Mouse (Mus musculus): ENCODE results near the gene Grifin. TPM values are rescaled to one million over a fixed set of nuclear protein-coding genes. Genes with fewer than 3 reads are reported as not detected.

The Grifin gene
- polyA plus RNA-seq, 1 experiment: not detected

DNA sequence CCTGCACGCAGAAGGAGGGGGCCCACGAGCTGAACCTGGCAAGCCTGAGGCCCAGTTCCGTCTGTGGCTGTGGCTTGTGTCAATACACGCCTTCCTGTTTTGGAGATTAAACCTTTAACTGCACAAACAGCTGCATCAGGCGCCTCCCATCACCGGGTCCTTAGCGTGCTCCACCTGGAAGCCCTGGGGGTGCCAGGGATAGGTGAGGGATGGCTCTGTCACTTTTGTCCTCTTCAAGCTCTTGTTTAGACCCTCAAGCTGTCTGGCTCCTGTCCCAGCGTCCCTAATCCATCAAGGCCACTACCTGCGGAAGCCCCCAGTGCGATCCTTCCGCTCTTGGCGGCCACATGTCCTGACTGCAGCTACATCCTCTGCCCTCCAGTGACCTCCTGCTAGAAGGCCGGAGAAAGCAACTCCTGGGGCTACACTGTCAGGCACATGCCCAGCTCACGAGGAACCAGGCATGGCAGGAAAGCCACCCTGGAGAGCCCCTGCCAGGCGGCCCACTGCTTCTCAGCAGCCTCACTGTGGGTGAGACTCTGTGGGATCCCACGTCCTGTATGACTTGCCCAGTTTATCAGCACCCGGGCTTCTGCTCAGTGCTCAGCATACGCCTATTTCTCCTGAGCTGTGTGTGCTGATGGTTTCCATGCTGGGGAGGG lies 32.2 kb upstream of the Grifin start:
- H3K4me1 ChIP-seq (ENCODE audit: control insufficient read depth, insufficient read depth, low read length): peaks cover 7% of the 10 kb centered on the region
- WGBS: 25% methylated on average over 18 of the region's 18 CpGs
- TF ChIP-seq CTCF (IDR thresholded peaks at IDR 0.05; ENCODE audit: insufficient read depth, low read length) (no peak), POLR2A (IDR thresholded peaks at IDR 0.05; ENCODE audit: borderline replicate concordance, extremely low read depth, low read depth, low read length) (no peak)
- DNase-seq: peak; percentile 61
- no peak overlapping the region for H3K4me3 ChIP-seq (replicated peaks; ENCODE audit: extremely low read depth, low read depth, low read length)

DNA sequence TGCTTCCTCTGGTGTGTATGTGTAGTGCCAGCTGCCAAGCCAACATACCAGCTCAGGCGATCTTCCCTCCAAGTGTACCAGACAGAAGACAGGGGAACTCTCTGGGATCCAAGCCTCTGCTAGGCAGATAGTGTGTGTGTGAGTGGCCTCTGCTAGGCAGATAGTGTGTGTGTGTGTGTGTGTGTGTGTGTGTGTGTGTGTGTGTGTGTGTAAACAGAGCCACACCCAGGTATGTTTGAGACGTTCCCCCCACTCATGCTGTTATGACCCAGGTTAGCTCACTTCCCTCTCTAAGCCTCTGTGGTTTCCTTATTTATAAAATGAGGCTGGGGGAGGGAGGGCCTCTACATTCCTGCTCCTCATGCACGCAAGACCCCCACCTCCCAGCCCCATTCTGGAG lies 31.6 kb upstream of the Grifin start:
- Histone ChIP-seq H3K4me1 (ENCODE audit: control insufficient read depth, insufficient read depth, low read length) (peaks cover 7% of the 10 kb centered on the region), H3K4me3 (replicated peaks; ENCODE audit: extremely low read depth, low read depth, low read length) (no peak overlapping the region)
- TF ChIP-seq CTCF (IDR thresholded peaks at IDR 0.05; ENCODE audit: insufficient read depth, low read length) (no peak), POLR2A (IDR thresholded peaks at IDR 0.05; ENCODE audit: borderline replicate concordance, extremely low read depth, low read depth, low read length) (no peak)
- 17% methylated on average over 3 of the region's 3 CpGs for WGBS
- DNase-seq: no peak

- 80% methylated on average over 5 of the region's 5 CpGs for WGBS
- TF ChIP-seq POLR2A (IDR thresholded peaks at IDR 0.05; ENCODE audit: borderline replicate concordance, extremely low read depth, low read depth, low read length) (no peak), CTCF (IDR thresholded peaks at IDR 0.05; ENCODE audit: insufficient read depth, low read length) (no peak)
- Histone ChIP-seq H3K4me1 (ENCODE audit: control insufficient read depth, insufficient read depth, low read length) (peaks cover 7% of the 10 kb centered on the region), H3K4me3 (replicated peaks; ENCODE audit: extremely low read depth, low read depth, low read length) (no peak overlapping the region)
- DNase-seq: no peak
These were observed 30.0 kb upstream of the Grifin start for GRCm38 (mm10) chr5:140594846-140595245.

- no peak for TF ChIP-seq POLR2A (IDR thresholded peaks at IDR 0.05; ENCODE audit: borderline replicate concordance, extremely low read depth, low read depth, low read length)
- TF ChIP-seq CTCF (IDR thresholded peaks at IDR 0.05; ENCODE audit: insufficient read depth, low read length): no peak
- Histone ChIP-seq H3K4me3 (replicated peaks; ENCODE audit: extremely low read depth, low read depth, low read length) (no peak overlapping the region), H3K4me1 (ENCODE audit: control insufficient read depth, insufficient read depth, low read length) (no peaks in the 10 kb centered on the region)
- WGBS: 87% methylated on average over 16 of the region's 16 CpGs
- no peak for DNase-seq
These were observed 24.4 kb upstream of the Grifin start for GRCm38 (mm10) chr5:140589082-140589774.

DNA sequence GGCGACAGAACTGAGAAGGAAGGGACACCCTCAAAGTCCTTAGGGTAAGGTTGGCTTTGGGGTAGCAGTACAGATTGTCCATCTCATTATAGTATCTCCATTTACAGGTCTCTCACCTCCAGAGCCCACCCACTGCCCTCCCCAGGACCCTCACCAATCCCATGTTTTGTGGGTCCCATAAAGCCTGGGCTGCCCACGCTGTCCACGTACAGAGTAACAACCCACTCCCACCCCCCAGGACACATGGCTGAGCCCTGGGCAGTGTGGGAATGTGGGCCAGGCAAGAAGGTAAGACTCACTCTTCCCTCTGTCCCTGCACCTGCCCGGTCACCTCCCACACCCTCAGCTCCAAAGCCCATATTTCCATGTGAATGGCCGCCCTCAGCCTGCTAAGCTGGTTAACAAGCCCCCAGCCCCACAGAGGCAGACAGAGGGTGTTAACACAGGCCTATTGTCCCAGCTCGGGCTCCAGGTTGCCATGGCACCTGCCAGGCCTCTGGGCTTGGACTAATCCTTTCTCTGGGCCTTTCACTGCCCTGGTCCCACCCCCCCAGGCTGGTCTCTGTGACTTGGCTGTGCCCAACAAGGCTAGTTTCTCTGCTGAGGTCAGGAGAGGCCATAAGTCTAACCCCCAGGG lies 19.0 kb upstream of the Grifin start:
- Histone ChIP-seq H3K4me1 (ENCODE audit: control insufficient read depth, insufficient read depth, low read length) (no peaks in the 10 kb centered on the region), H3K4me3 (replicated peaks; ENCODE audit: extremely low read depth, low read depth, low read length) (no peak overlapping the region)
- TF ChIP-seq POLR2A (IDR thresholded peaks at IDR 0.05; ENCODE audit: borderline replicate concordance, extremely low read depth, low read depth, low read length) (no peak), CTCF (IDR thresholded peaks at IDR 0.05; ENCODE audit: insufficient read depth, low read length) (no peak)
- 84% methylated on average over 6 of the region's 6 CpGs for WGBS
- DNase-seq: no peak

DNA sequence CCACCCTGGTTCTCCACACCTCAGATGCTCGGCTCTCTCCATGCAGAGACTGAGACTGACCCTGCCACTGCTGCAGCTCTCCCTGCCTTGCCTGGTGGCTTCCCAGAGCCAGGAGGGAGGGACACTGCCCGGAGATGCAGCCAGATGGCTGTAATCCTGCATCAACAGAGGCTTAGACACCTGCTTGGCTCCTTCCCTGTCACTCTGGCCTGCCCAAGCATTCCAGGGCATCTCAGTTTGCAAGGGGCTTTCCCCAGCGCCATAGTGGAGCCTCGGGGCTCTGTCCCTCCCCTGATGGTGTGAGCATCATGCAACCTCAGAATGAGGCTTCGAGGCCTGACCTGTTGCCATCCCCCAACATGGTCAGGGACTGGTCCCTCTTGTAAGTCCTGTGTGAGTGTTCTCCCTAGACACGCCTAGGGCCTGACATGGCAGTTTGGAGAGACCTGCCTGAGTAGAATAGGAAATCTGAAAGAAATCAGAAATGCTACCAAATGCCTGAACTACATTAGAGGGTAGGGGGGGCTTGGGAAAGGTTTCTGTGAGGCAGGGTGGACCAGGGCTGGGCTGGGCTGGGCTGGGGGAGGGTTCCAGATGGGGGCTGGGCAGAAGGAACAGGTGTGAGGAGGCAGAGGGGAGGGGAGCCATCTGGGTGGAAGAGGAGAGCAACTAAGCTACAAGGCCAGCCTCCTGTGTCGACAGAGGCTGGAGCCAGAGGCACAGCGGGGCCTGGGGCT lies 18.3 kb upstream of the Grifin start:
- Histone ChIP-seq H3K4me1 (ENCODE audit: control insufficient read depth, insufficient read depth, low read length) (no peaks in the 10 kb centered on the region), H3K4me3 (replicated peaks; ENCODE audit: extremely low read depth, low read depth, low read length) (no peak overlapping the region)
- no peak for DNase-seq
- WGBS: 64% methylated on average over 8 of the region's 8 CpGs
- TF ChIP-seq POLR2A (IDR thresholded peaks at IDR 0.05; ENCODE audit: borderline replicate concordance, extremely low read depth, low read depth, low read length): no peak

- Histone ChIP-seq H3K4me3 (replicated peaks; ENCODE audit: extremely low read depth, low read depth, low read length) (no peak overlapping the region), H3K4me1 (ENCODE audit: control insufficient read depth, insufficient read depth, low read length) (no peaks in the 10 kb centered on the region)
- TF ChIP-seq CTCF (IDR thresholded peaks at IDR 0.05; ENCODE audit: insufficient read depth, low read length) (no peak), POLR2A (IDR thresholded peaks at IDR 0.05; ENCODE audit: borderline replicate concordance, extremely low read depth, low read depth, low read length) (no peak)
- no peak for DNase-seq
- WGBS: 49% methylated on average over 5 of the region's 5 CpGs
These were observed 16.7 kb upstream of the Grifin start for GRCm38 (mm10) chr5:140581569-140581968.

GRCm38 (mm10) chr5:140579771-140580170 lies 14.9 kb upstream of the Grifin start:
- no peak for DNase-seq
- H3K4me3 ChIP-seq (replicated peaks; ENCODE audit: extremely low read depth, low read depth, low read length): no peak overlapping the region
- WGBS: 66% methylated on average over 6 of the region's 6 CpGs
- TF ChIP-seq POLR2A (IDR thresholded peaks at IDR 0.05; ENCODE audit: borderline replicate concordance, extremely low read depth, low read depth, low read length) (no peak), CTCF (IDR thresholded peaks at IDR 0.05; ENCODE audit: insufficient read depth, low read length) (no peak)
- 0 out of 2 replicates have a peak, but pooled peaks cover 2% of the 10 kb centered on the region for H3K4me1 ChIP-seq (ENCODE audit: control insufficient read depth, insufficient read depth, low read length)

- no peak overlapping the region for H3K4me3 ChIP-seq (replicated peaks; ENCODE audit: extremely low read depth, low read depth, low read length)
- 81% methylated on average over 9 of the region's 9 CpGs for WGBS
- H3K4me1 ChIP-seq (ENCODE audit: control insufficient read depth, insufficient read depth, low read length): 0 out of 2 replicates have a peak, but pooled peaks cover 2% of the 10 kb centered on the region
- DNase-seq: no peak
- TF ChIP-seq POLR2A (IDR thresholded peaks at IDR 0.05; ENCODE audit: borderline replicate concordance, extremely low read depth, low read depth, low read length): no peak
- no peak for TF ChIP-seq CTCF (IDR thresholded peaks at IDR 0.05; ENCODE audit: insufficient read depth, low read length)
These were observed 14.3 kb upstream of the Grifin start for GRCm38 (mm10) chr5:140579221-140579620.
